9 mouse cellular contexts compared by ENCODE assay signal in genomic region chr10:19939282-19939705, GRCm38 (mm10). TPM values are rescaled to one million over a fixed set of nuclear protein-coding genes. Genes with fewer than 3 reads are reported as not detected.
DNase-seq lines count a peak whose midpoint lies in the region; ATAC-seq and TF ChIP-seq lines count a peak whose summit lies in the region.
"Had no signal": no experiment of that assay in that cellular context is flagged by ENCODE, and none has a peak within 500 bp of the region (broad histone marks: within the 10 kb centered on the region; RNA-seq: fewer than 3 reads in every experiment).

No protein-coding gene starts in this region.

- no peak for TF ChIP-seq CTCF in heart, postnatal 0 days (IDR thresholded peaks at IDR 0.05; ENCODE audit: low read depth)

- H3K9ac ChIP-seq in heart, postnatal 0 days (replicated peaks; ENCODE audit: low read depth, low read length), result no peak overlapping the region
- no peak overlapping the region for H3K9ac ChIP-seq in liver, embryonic 13.5 days
- H3K9ac ChIP-seq in forebrain, embryonic 13.5 days, result no peak overlapping the region
- H3K9ac ChIP-seq: limb, embryonic 12.5 days had no signal

- no peak for DNase-seq in heart, postnatal 0 days (ENCODE audit: low spot score)
- no peak for DNase-seq in heart, postnatal 10 days
- peak; percentile 16 for DNase-seq in liver, embryonic 13.5 days
- peak; percentile 24 to 51 for DNase-seq in thymus, adult 18-20 months
- no peak for DNase-seq in left cerebral cortex, adult 18-20 months (ENCODE audit: low spot score in 2 of 2)
- DNase-seq in heart, postnatal 4 days, result no peak

- H3K27me3 ChIP-seq in heart, postnatal 0 days (ENCODE audit: control insufficient read depth, insufficient read depth, low read length), result no peaks in the 10 kb centered on the region
- H3K27me3 ChIP-seq in liver, embryonic 13.5 days, result peaks cover 17% of the 10 kb centered on the region
- peaks cover 6% of the 10 kb centered on the region for H3K27me3 ChIP-seq in forebrain, embryonic 13.5 days

- no peak overlapping the region for H3K4me2 ChIP-seq in heart, postnatal 0 days (ENCODE audit: low read depth, low read length)
- H3K4me2 ChIP-seq in liver, embryonic 13.5 days, result peak overlapping the region; percentile 38; the same call in 1 of the 2 replicates
- H3K4me2 ChIP-seq in forebrain, embryonic 13.5 days, result no peak overlapping the region
- H3K4me2 ChIP-seq: limb, embryonic 12.5 days had no signal

- no peak for ATAC-seq in heart, postnatal 0 days (ENCODE audit: insufficient read depth, low read depth)
- no peak for ATAC-seq in liver, embryonic 13.5 days (ENCODE audit: low read depth)
- ATAC-seq in forebrain, embryonic 13.5 days, result no peak

- no peaks in the 10 kb centered on the region for H3K9me3 ChIP-seq in heart, postnatal 0 days (replicated peaks; ENCODE audit: control insufficient read depth, low read length)
- H3K9me3 ChIP-seq in liver, embryonic 13.5 days (replicated peaks), result no peaks in the 10 kb centered on the region
- H3K9me3 ChIP-seq in forebrain, embryonic 13.5 days (replicated peaks), result no peaks in the 10 kb centered on the region
- H3K9me3 ChIP-seq: limb, embryonic 12.5 days had no signal

- no peaks in the 10 kb centered on the region for H3K36me3 ChIP-seq in heart, postnatal 0 days (replicated peaks; ENCODE audit: control insufficient read depth, insufficient read depth, low read length)
- no peaks in the 10 kb centered on the region for H3K36me3 ChIP-seq in liver, embryonic 13.5 days
- H3K36me3 ChIP-seq in forebrain, embryonic 13.5 days (ENCODE audit: poor library complexity, severe bottlenecking), result no peaks in the 10 kb centered on the region
- H3K36me3 ChIP-seq: limb, embryonic 12.5 days had no signal

- intact Hi-C loops in heart, postnatal 10 days (cut with DNase I), result no loop called here

- H3K4me3 ChIP-seq in heart, postnatal 0 days (ENCODE audit: low read depth, low read length), result no peak overlapping the region
- 0 out of 2 replicates have a peak overlapping the region, but pooled peaks have one; percentile 8 for H3K4me3 ChIP-seq in brown adipose tissue, adult 24 weeks (ENCODE audit: insufficient read depth, low read depth, low read length)
- H3K4me3 ChIP-seq in liver, embryonic 13.5 days (replicated peaks), result no peak overlapping the region
- H3K4me3 ChIP-seq in forebrain, embryonic 13.5 days, result no peak overlapping the region
- H3K4me3 ChIP-seq: limb, embryonic 12.5 days had no signal

- no peak for TF ChIP-seq EP300 in heart, postnatal 0 days (IDR thresholded peaks at IDR 0.05; ENCODE audit: low read depth)

- H3K27ac ChIP-seq in heart, postnatal 0 days (ENCODE audit: low read depth), result 0 out of 2 replicates have a peak overlapping the region, but pooled peaks have one; percentile 18
- H3K27ac ChIP-seq in brown adipose tissue, adult 24 weeks (replicated peaks; ENCODE audit: low read depth, low read length), result peak overlapping the region; percentile 92
- H3K27ac ChIP-seq in liver, embryonic 13.5 days, result no peak overlapping the region
- no peak overlapping the region for H3K27ac ChIP-seq in forebrain, embryonic 13.5 days
- H3K27ac ChIP-seq: limb, embryonic 12.5 days had no signal

- 49% methylated on average over 8 of the region's 8 CpGs for WGBS in heart, postnatal 0 days
- 15% methylated on average over 8 of the region's 8 CpGs for WGBS in liver, embryonic 13.5 days (ENCODE audit: insufficient replicate concordance)
- 47% methylated on average over 8 of the region's 8 CpGs for WGBS in forebrain, embryonic 13.5 days

- peaks cover 40% of the 10 kb centered on the region for H3K4me1 ChIP-seq in heart, postnatal 0 days (ENCODE audit: control insufficient read depth, insufficient read depth)
- H3K4me1 ChIP-seq in brown adipose tissue, adult 24 weeks (ENCODE audit: control insufficient read depth, insufficient read depth, insufficient read length, low read length), result peaks cover 39% of the 10 kb centered on the region
- H3K4me1 ChIP-seq in liver, embryonic 13.5 days (replicated peaks), result peaks cover 45% of the 10 kb centered on the region
- H3K4me1 ChIP-seq in forebrain, embryonic 13.5 days, result 0 out of 2 replicates have a peak, but pooled peaks cover 9% of the 10 kb centered on the region

RNA-seq across cellular contexts. Expression of gene Map3k5, which starts 5.0 kb away (rescaled TPM):
- 10.7 and 10.8 TPM in 2 replicates for total RNA-seq in heart, postnatal 0 days (2014; rRNA removed; ENCODE audit: low replicate concordance)
- polyA plus RNA-seq in heart, postnatal 0 days (2015; fragmentation: Nextera tagmentation; extraction: Ambion mirVana), result 2.2 and 2.5 TPM in 2 replicates
- 10 to 100 TPM; 27.1 to 31.5 TPM for total RNA-seq in heart, postnatal 10 days (2021)
- polyA plus RNA-seq in brown adipose tissue, adult 24 weeks (2012; ENCODE audit: insufficient read depth, insufficient read length, missing spikeins), result 10.9 and 13.1 TPM in 2 replicates
- 0.71 and 0.78 TPM in 2 replicates for polyA plus RNA-seq in liver, embryonic 13.5 days (2015; fragmentation: Nextera tagmentation; extraction: Ambion mirVana)
- 0.36 and 0.64 TPM in 2 replicates for polyA plus RNA-seq in forebrain, embryonic 13.5 days (2015; fragmentation: Nextera tagmentation; extraction: Ambion mirVana)
- total RNA-seq in left cerebral cortex, adult 18-20 months (2021), result 10 to 100 TPM; 47.7 to 48.4 TPM
- 10 to 100 TPM; 27.7 to 28.3 TPM for total RNA-seq in heart, postnatal 4 days (2021)

RNA-seq across cellular contexts. Expression of gene Pex7, which starts 31.8 kb away (rescaled TPM):
- 21.8 and 24.2 TPM in 2 replicates for total RNA-seq in heart, postnatal 0 days (2014; rRNA removed; ENCODE audit: low replicate concordance)
- polyA plus RNA-seq in heart, postnatal 0 days (2015; fragmentation: Nextera tagmentation; extraction: Ambion mirVana), result 43.5 and 46.7 TPM in 2 replicates
- 10 to 100 TPM; 23.3 to 23.7 TPM for total RNA-seq in heart, postnatal 10 days (2021)
- 64.0 and 71.4 TPM in 2 replicates for polyA plus RNA-seq in brown adipose tissue, adult 24 weeks (2012; ENCODE audit: insufficient read depth, insufficient read length, missing spikeins)
- 28.0 and 28.2 TPM in 2 replicates for polyA plus RNA-seq in liver, embryonic 13.5 days (2015; fragmentation: Nextera tagmentation; extraction: Ambion mirVana)
- 26.5 and 31.1 TPM in 2 replicates for polyA plus RNA-seq in forebrain, embryonic 13.5 days (2015; fragmentation: Nextera tagmentation; extraction: Ambion mirVana)
- 10 to 100 TPM; 24.5 to 26.1 TPM for total RNA-seq in left cerebral cortex, adult 18-20 months (2021)
- 10 to 100 TPM; 24.0 to 24.2 TPM for total RNA-seq in heart, postnatal 4 days (2021)

Comparison
In these comparisons a context has a peak if more than half of its experiments do, and no peak if none do; other contexts are left out.
1. DNase-seq: peak in liver, embryonic 13.5 days (single experiment) and thymus, adult 18-20 months (2 of 2); none in heart, postnatal 0 days (single experiment), heart, postnatal 10 days (0 of 2), left cerebral cortex, adult 18-20 months (0 of 2) and heart, postnatal 4 days (single experiment).
2. H3K27ac ChIP-seq: peak in heart, postnatal 0 days (single experiment) and brown adipose tissue, adult 24 weeks (single experiment); none in liver, embryonic 13.5 days (single experiment) and forebrain, embryonic 13.5 days (single experiment).